Mouse (Mus musculus): ENCODE measurements around the gene 4921536K21Rik. TPM values are rescaled to one million over a fixed set of nuclear protein-coding genes. Genes with fewer than 3 reads are reported as not detected.
A peak's percentile ranks its signal among the peaks of the same experiment; 100 is the strongest.

The 4921536K21Rik gene
- total and polyA plus RNA-seq, 3 experiments: 0.08 to 0.40 TPM; not detected in 1

- H3K9me3 ChIP-seq (replicated peaks; ENCODE audit: insufficient read depth, low read length): no peaks in the 10 kb centered on the region
- TF ChIP-seq TBP (IDR thresholded peaks at IDR 0.05; ENCODE audit: low read depth, low read length) (peak; percentile 46; the same call in 1 of the 2 replicates), MEF2A (IDR thresholded peaks at IDR 0.05; ENCODE audit: extremely low read depth, insufficient replicate concordance, low read depth, low read length, poor library complexity, severe bottlenecking) (no peak), GATA1 (IDR thresholded peaks at IDR 0.05; ENCODE audit: low read depth, low read length) (peak; percentile 68), RAD21 (IDR thresholded peaks at IDR 0.05; ENCODE audit: low read depth, low read length) (no peak), HCFC1 (IDR thresholded peaks at IDR 0.05; ENCODE audit: low read depth, low read length) (peak; percentile 42), ETS1 (IDR thresholded peaks at IDR 0.05; ENCODE audit: low read depth, low read length) (peak; percentile 90), SIN3A (IDR thresholded peaks at IDR 0.05; ENCODE audit: low read length) (peak; percentile 94), NRF1 (IDR thresholded peaks at IDR 0.05; ENCODE audit: insufficient read depth, low read depth, low read length, poor library complexity, severe bottlenecking) (no peak), GABPA (IDR thresholded peaks at IDR 0.05; ENCODE audit: low read depth, low read length) (no peak), USF2 (IDR thresholded peaks at IDR 0.05; ENCODE audit: borderline replicate concordance in 1 of 2, insufficient read depth in 1 of 2, low read depth in 1 of 2, low read length in 2 of 2) (peak; percentile 89 to 97), USF1 (IDR thresholded peaks at IDR 0.05; ENCODE audit: low read depth, low read length) (peak; percentile 99), CTCF (IDR thresholded peaks at IDR 0.05 in 2 of 3, conservative IDR thresholded peaks at IDR 0.05 in 1 of 3; ENCODE audit: control insufficient read depth in 1 of 3, insufficient read depth in 1 of 3, low read depth in 2 of 3, low read length in 3 of 3, poor library complexity in 1 of 3, severe bottlenecking in 1 of 3) (no peak), NELFE (IDR thresholded peaks at IDR 0.05; ENCODE audit: low read depth, low read length) (0 out of 2 replicates have a peak, but pooled peaks have one; percentile 36), MAFK (IDR thresholded peaks at IDR 0.05; ENCODE audit: borderline replicate concordance, low read depth, low read length) (no peak), MAX (IDR thresholded peaks at IDR 0.05; ENCODE audit: low read length) (peak; percentile 96), JUND (IDR thresholded peaks at IDR 0.05; ENCODE audit: low read depth, low read length) (no peak), ZKSCAN1 (IDR thresholded peaks at IDR 0.05; ENCODE audit: low read depth, low read length) (no peak), UBTF (IDR thresholded peaks at IDR 0.05; ENCODE audit: borderline replicate concordance, insufficient read depth, low read depth, low read length) (no peak), BHLHE40 (IDR thresholded peaks at IDR 0.05; ENCODE audit: borderline replicate concordance, low read depth, low read length) (peak; percentile 89), POLR2A (IDR thresholded peaks at IDR 0.05; ENCODE audit: control insufficient read depth in 1 of 2, insufficient read depth in 1 of 2, low read depth in 1 of 2, low read length in 2 of 2, poor library complexity in 1 of 2) (peak in 1 of 2 experiments; percentile 27; a peak in 1 of 4 replicates), POLR2AphosphoS5 (IDR thresholded peaks at IDR 0.05; ENCODE audit: borderline replicate concordance, low read depth, low read length) (no peak), ZNF384 (IDR thresholded peaks at IDR 0.05; ENCODE audit: low read depth, low read length) (0 out of 2 replicates have a peak, but pooled peaks have one; percentile 2), MYB (IDR thresholded peaks at IDR 0.05; ENCODE audit: low read depth, low read length) (no peak), ELF1 (IDR thresholded peaks at IDR 0.05; ENCODE audit: low read depth, low read length) (peak; percentile 76), MXI1 (IDR thresholded peaks at IDR 0.05; ENCODE audit: low read depth, low read length) (peak; percentile 61), E2F4 (IDR thresholded peaks at IDR 0.05; ENCODE audit: borderline replicate concordance, low read depth, low read length) (no peak), EP300 (IDR thresholded peaks at IDR 0.05; ENCODE audit: low read depth in 1 of 2, low read length in 2 of 2) (0 out of 4 replicates have a peak, but pooled peaks of 1 of the 2 experiments have one; percentile 33), RCOR1 (IDR thresholded peaks at IDR 0.05; ENCODE audit: low read depth, low read length) (peak; percentile 9; the same call in 1 of the 2 replicates)
- peak within 1 kb of the TSS; percentile 64 to 71 for H3K4me3 ChIP-seq (ENCODE audit: control insufficient read depth in 1 of 2, insufficient read depth in 1 of 2, low read depth in 2 of 2, low read length in 2 of 2)
- DNase-seq (ENCODE audit: low read depth, low spot score): peak; percentile 94
- peak within 1 kb of the TSS; percentile 67 for H3K9ac ChIP-seq (ENCODE audit: control insufficient read depth, low read depth, low read length, poor library complexity, severe bottlenecking)
- peaks cover 0 to 9% of the 10 kb centered on the region in 2 experiments; a peak in 2 of 4 replicates for H3K27me3 ChIP-seq (ENCODE audit: control insufficient read depth in 1 of 2, insufficient read depth in 2 of 2, low read length in 2 of 2)
- peaks cover 0 to 21% of the 10 kb centered on the region in 2 experiments; a peak in 3 of 4 replicates for H3K4me1 ChIP-seq (ENCODE audit: control insufficient read depth in 1 of 2, insufficient read depth in 2 of 2, low read length in 2 of 2)
- H3K79me2 ChIP-seq (ENCODE audit: control insufficient read depth, insufficient read depth, low read length, poor library complexity): no peaks in the 10 kb centered on the region; the same call in 1 of the 2 replicates
- H3K27ac ChIP-seq (ENCODE audit: control insufficient read depth, low read depth, low read length): peak within 1 kb of the TSS; percentile 74
- peaks cover 0 to 14% of the 10 kb centered on the region in 2 experiments; a peak in 2 of 4 replicates for H3K36me3 ChIP-seq (ENCODE audit: control insufficient read depth in 1 of 2, insufficient read depth in 2 of 2, low read length in 2 of 2)
Observed at GRCm38 (mm10) chr11:3931511-3932211, 36.8 kb upstream of the 4921536K21Rik start, which contains the start of gene Tcn2. TSS of gene Tcn2 (minus strand) at chr11:3932159.

Data from MEL (cell line).